Mouse (Mus musculus) brain, embryonic 14.5 days (tissue): Measurements from ENCODE around the gene Rnf169.

Source experiments
- CTCF ChIP-seq: fragments of 200-500 bp; IDR thresholded peaks from 2 replicates; pipeline ENCODE4 v1.5.1; 2012; ENCODE audit warnings: inconsistent platforms, mild to moderate bottlenecking, moderate library complexity, borderline replicate concordance; ENCODE audit not compliant: insufficient read depth, insufficient read length; ENCODE audit errors: extremely low read depth
- POLR2A ChIP-seq: fragments of 200-500 bp; IDR thresholded peaks from 2 replicates; pipeline ENCODE4 v1.6.1; 2012; ENCODE audit warnings: mild to moderate bottlenecking, inconsistent platforms, borderline replicate concordance; ENCODE audit not compliant: poor library complexity, insufficient read depth, insufficient read length, severe bottlenecking; ENCODE audit errors: extremely low read depth

DNA sequence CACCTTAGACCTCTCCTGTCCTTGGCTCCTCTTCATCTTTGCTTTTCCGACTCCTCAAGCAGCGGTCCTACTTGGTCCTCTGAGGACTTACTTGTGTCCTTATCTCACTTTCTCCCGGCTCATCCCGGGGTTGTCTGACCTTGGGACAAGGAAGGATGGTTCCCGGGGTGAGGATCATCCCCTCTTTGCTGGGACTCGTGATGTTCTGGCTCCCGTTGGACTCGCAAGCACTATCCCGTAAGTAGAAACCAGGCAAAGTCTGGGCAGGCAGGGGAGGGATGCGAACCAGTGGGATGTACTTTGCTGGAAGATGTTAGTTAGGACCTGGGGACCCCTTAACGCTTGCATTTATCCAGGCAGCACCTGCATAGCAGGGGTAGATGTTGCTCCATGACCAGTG lies 26.2 kb upstream of the Rnf169 start:
- no peak for TF ChIP-seq CTCF
- no peak for TF ChIP-seq POLR2A
